Mouse (Mus musculus): ENCODE measurements around the gene Gm20388. TPM values are rescaled to one million over a fixed set of nuclear protein-coding genes. Genes with fewer than 3 reads are reported as not detected.

Gm20388 gene
- polyA plus RNA-seq, 1 experiment: 10.6 TPM

- TF ChIP-seq POLR2A (IDR thresholded peaks at IDR 0.05; ENCODE audit: borderline replicate concordance, control insufficient read depth, low read depth, low read length) (no peak), CTCF (IDR thresholded peaks at IDR 0.05; ENCODE audit: control insufficient read depth, insufficient read depth, low read length) (no peak)
- Histone ChIP-seq H3K4me1 (ENCODE audit: control insufficient read depth, insufficient read depth, low read length) (peaks cover 21% of the 10 kb centered on the region), H3K4me3 (replicated peaks; ENCODE audit: control insufficient read depth, low read depth, low read length) (no peak overlapping the region), H3K27ac (ENCODE audit: control insufficient read depth, insufficient read depth, low read depth, low read length, poor library complexity) (no peak overlapping the region)
- WGBS: 82% methylated on average over 6 of the region's 6 CpGs
These were observed 4359.9 kb downstream of the Gm20388 start for GRCm38 (mm10) chr8:124270504-124270903.

GRCm38 (mm10) chr8:124270904-124271303, 4360.3 kb downstream of the Gm20388 start:
- Histone ChIP-seq H3K4me3 (replicated peaks; ENCODE audit: control insufficient read depth, low read depth, low read length) (no peak overlapping the region), H3K4me1 (ENCODE audit: control insufficient read depth, insufficient read depth, low read length) (peaks cover 19% of the 10 kb centered on the region), H3K27ac (ENCODE audit: control insufficient read depth, insufficient read depth, low read depth, low read length, poor library complexity) (peak overlapping the region; percentile 32; the same call in 1 of the 2 replicates)
- 40% methylated on average over 11 of the region's 11 CpGs for WGBS
- TF ChIP-seq CTCF (IDR thresholded peaks at IDR 0.05; ENCODE audit: control insufficient read depth, insufficient read depth, low read length) (no peak), POLR2A (IDR thresholded peaks at IDR 0.05; ENCODE audit: borderline replicate concordance, control insufficient read depth, low read depth, low read length) (no peak)

- 9% methylated on average over 12 of the region's 12 CpGs for WGBS
- Histone ChIP-seq H3K27ac (ENCODE audit: control insufficient read depth, insufficient read depth, low read depth, low read length, poor library complexity) (peak overlapping the region; percentile 75), H3K4me1 (ENCODE audit: control insufficient read depth, insufficient read depth, low read length) (peaks cover 19% of the 10 kb centered on the region), H3K4me3 (replicated peaks; ENCODE audit: control insufficient read depth, low read depth, low read length) (no peak overlapping the region)
- no peak for TF ChIP-seq CTCF (IDR thresholded peaks at IDR 0.05; ENCODE audit: control insufficient read depth, insufficient read depth, low read length)
- no peak for TF ChIP-seq POLR2A (IDR thresholded peaks at IDR 0.05; ENCODE audit: borderline replicate concordance, control insufficient read depth, low read depth, low read length)
These were observed 4360.9 kb downstream of the Gm20388 start for GRCm38 (mm10) chr8:124271518-124271917.

- peaks cover 19% of the 10 kb centered on the region for H3K4me1 ChIP-seq (ENCODE audit: control insufficient read depth, insufficient read depth, low read length)
- H3K27ac ChIP-seq (ENCODE audit: control insufficient read depth, insufficient read depth, low read depth, low read length, poor library complexity): peak overlapping the region; percentile 68
- WGBS: 47% methylated on average over 3 of the region's 3 CpGs
- no peak for TF ChIP-seq POLR2A (IDR thresholded peaks at IDR 0.05; ENCODE audit: borderline replicate concordance, control insufficient read depth, low read depth, low read length)
- no peak for TF ChIP-seq CTCF (IDR thresholded peaks at IDR 0.05; ENCODE audit: control insufficient read depth, insufficient read depth, low read length)
- H3K4me3 ChIP-seq (replicated peaks; ENCODE audit: control insufficient read depth, low read depth, low read length): no peak overlapping the region
These were observed 4362.2 kb downstream of the Gm20388 start for GRCm38 (mm10) chr8:124272792-124273191.

GRCm38 (mm10) chr8:124273606-124274218, 4363.1 kb downstream of the Gm20388 start:
- TF ChIP-seq CTCF (IDR thresholded peaks at IDR 0.05; ENCODE audit: control insufficient read depth, insufficient read depth, low read length) (no peak), POLR2A (IDR thresholded peaks at IDR 0.05; ENCODE audit: borderline replicate concordance, control insufficient read depth, low read depth, low read length) (0 out of 2 replicates have a peak, but pooled peaks have one; percentile 23)
- Histone ChIP-seq H3K27ac (ENCODE audit: control insufficient read depth, insufficient read depth, low read depth, low read length, poor library complexity) (peak overlapping the region; percentile 68), H3K4me1 (ENCODE audit: control insufficient read depth, insufficient read depth, low read length) (peaks cover 19% of the 10 kb centered on the region), H3K4me3 (replicated peaks; ENCODE audit: control insufficient read depth, low read depth, low read length) (no peak overlapping the region)
- WGBS: 12% methylated on average over 8 of the region's 8 CpGs

- WGBS: 52% methylated on average over 10 of the region's 10 CpGs
These were observed 4363.9 kb downstream of the Gm20388 start for GRCm38 (mm10) chr8:124274441-124275120.

GRCm38 (mm10) chr8:124275377-124276071, 4364.9 kb downstream of the Gm20388 start:
- 77% methylated on average over 10 of the region's 10 CpGs for WGBS
- Histone ChIP-seq H3K4me3 (replicated peaks; ENCODE audit: control insufficient read depth, low read depth, low read length) (no peak overlapping the region), H3K27ac (ENCODE audit: control insufficient read depth, insufficient read depth, low read depth, low read length, poor library complexity) (peak overlapping the region; percentile 4), H3K4me1 (ENCODE audit: control insufficient read depth, insufficient read depth, low read length) (peaks cover 21% of the 10 kb centered on the region)
- TF ChIP-seq CTCF (IDR thresholded peaks at IDR 0.05; ENCODE audit: control insufficient read depth, insufficient read depth, low read length): no peak
- no peak for TF ChIP-seq POLR2A (IDR thresholded peaks at IDR 0.05; ENCODE audit: borderline replicate concordance, control insufficient read depth, low read depth, low read length)

More at GRCm38 (mm10) chr8:124274441-124275120, 4363.9 kb downstream of the Gm20388 start:
- TF ChIP-seq CTCF (IDR thresholded peaks at IDR 0.05; ENCODE audit: control insufficient read depth, insufficient read depth, low read length) (no peak), POLR2A (IDR thresholded peaks at IDR 0.05; ENCODE audit: borderline replicate concordance, control insufficient read depth, low read depth, low read length) (no peak)
- H3K4me1 ChIP-seq (ENCODE audit: control insufficient read depth, insufficient read depth, low read length): peaks cover 20% of the 10 kb centered on the region
- H3K27ac ChIP-seq (ENCODE audit: control insufficient read depth, insufficient read depth, low read depth, low read length, poor library complexity): peak overlapping the region; percentile 40
- no peak overlapping the region for H3K4me3 ChIP-seq (replicated peaks; ENCODE audit: control insufficient read depth, low read depth, low read length)

Measured in bone marrow, adult 2 months (tissue).